Mouse (Mus musculus) ovary, postnatal 10 days (tissue): ENCODE results near the gene Gm15446.
"Not testable (repeated sequence)": the region's sequence is repeated elsewhere in the genome, so short reads cannot be mapped to it uniquely, and the experiment has no call there.

Experiments
- DNase-seq: peaks from one replicate; pipeline ENCODE4 v3.0.0; 2022; ENCODE audit warnings: low spot score

Gm15446 gene

GRCm38 (mm10) chr5:109923261-109924071, at the start of gene Gm15446:
Gene Gm15446 (plus strand): TSS chr5:109923400.
- DNase-seq = peak; percentile 76

GRCm38 (mm10) chr5:109924129-109924528, 929 bp downstream of the Gm15446 start:
- not testable (repeated sequence) for DNase-seq

DNA sequence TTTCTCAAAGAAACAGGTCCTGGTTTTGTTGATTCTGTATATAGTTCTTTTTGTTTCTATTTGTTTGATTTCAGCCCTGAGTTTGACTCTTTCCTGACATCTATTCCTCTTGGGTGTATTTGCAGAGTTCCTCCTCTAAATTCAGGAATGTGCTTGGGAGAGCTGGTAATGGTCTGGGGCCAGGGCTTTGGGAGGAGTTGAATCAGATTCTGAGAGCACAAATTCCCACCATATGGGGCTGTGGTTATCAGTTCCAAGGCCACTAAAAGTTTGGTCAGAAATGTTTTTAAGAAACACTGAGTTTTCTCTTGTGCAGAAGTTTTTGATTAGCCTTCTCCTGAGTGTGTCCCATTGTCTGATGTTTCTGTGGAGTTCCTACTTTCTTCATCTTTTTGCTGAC, 1.7 kb downstream of the Gm15446 start:
- no peak for DNase-seq

DNA sequence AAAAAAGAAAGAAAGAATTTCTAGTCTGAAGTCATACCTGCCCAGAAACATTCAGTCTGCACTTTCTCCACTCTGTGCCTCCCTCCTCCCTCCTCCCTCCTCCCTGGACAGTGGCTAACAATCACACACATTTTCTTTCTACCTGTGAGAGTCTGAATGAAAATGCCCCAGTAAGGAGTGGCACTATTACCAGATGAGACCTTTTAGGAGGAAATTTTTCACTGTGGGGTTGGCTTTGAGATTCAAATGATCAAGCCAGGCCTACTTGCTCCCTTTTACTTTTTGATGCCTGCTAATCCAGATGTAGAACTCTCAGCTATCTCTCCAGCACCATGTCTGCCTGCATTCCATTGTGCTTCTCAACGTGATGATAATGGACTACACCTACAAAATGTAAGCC, 27.1 kb downstream of the Gm15446 start:
- DNase-seq = no peak

DNA sequence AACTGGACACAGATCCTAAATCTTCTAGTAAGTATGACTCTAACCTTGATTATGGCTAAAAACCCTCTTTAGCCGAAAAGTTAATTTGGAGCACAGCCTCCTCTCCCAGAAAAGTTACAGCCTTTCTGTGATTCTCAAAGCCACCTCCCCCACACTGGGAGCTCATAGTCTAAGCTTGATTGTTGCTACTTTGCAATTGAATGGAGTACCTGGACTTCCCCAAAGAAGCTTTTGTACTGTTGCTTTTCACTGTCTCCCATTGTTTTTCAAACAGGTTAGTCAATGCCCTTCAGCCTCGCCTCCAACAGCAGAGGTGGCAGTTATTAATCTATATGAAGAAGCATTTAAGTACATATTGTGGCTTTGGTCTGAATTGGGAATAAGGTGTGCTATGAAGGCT, 57.5 kb downstream of the Gm15446 start:
- DNase-seq = not testable (repeated sequence)
